Mouse (Mus musculus): ENCODE data around the gene Ctc1. TPM values are rescaled to one million over a fixed set of nuclear protein-coding genes. Genes with fewer than 3 reads are reported as not detected.

The Ctc1 gene
- polyA plus RNA-seq, 2 experiments: 15.2 to 21.9 TPM

GRCm38 (mm10) chr11:69065394-69065925 lies 49.7 kb downstream of the Ctc1 start:
- H3K27me3 ChIP-seq (ENCODE audit: control insufficient read depth, insufficient read depth, low read length): no peaks in the 10 kb centered on the region
- TF ChIP-seq CTCF (IDR thresholded peaks at IDR 0.05; ENCODE audit: low read depth) (no peak), EP300 (IDR thresholded peaks at IDR 0.05; ENCODE audit: low read depth) (no peak)
- H3K9ac ChIP-seq (replicated peaks): no peak overlapping the region
- DNase-seq (ENCODE audit: low read depth in 3 of 3, low spot score in 3 of 3) (no peak), ATAC-seq (ENCODE audit: insufficient read depth) (no peak)
- no peaks in the 10 kb centered on the region for H3K36me3 ChIP-seq (replicated peaks; ENCODE audit: control insufficient read depth, insufficient read depth, low read depth)
- peaks cover 6 to 42% of the 10 kb centered on the region in 2 experiments; a peak in 3 of 4 replicates for H3K4me1 ChIP-seq (replicated peaks; ENCODE audit: control insufficient read depth in 2 of 2, insufficient read depth in 2 of 2, low read length in 1 of 2)
- H3K27ac ChIP-seq: no peak overlapping the region
- H3K4me2 ChIP-seq (ENCODE audit: low read depth): peak overlapping the region; percentile 76
- WGBS (ENCODE audit: insufficient replicate concordance): 57% methylated on average over 3 of the region's 3 CpGs
- H3K4me3 ChIP-seq (ENCODE audit: insufficient read depth in 1 of 2, low read depth in 2 of 2, low read length in 2 of 2): no peak overlapping the region
- no peaks in the 10 kb centered on the region for H3K9me3 ChIP-seq (ENCODE audit: control insufficient read depth, low read length)

GRCm38 (mm10) chr11:69066163-69066861 lies 50.6 kb downstream of the Ctc1 start:
- H3K27me3 ChIP-seq (ENCODE audit: control insufficient read depth, insufficient read depth, low read length): no peaks in the 10 kb centered on the region
- peak; percentile 17; the same call in 1 of the 2 replicates for ATAC-seq (ENCODE audit: insufficient read depth)
- TF ChIP-seq CTCF (IDR thresholded peaks at IDR 0.05; ENCODE audit: low read depth) (no peak), EP300 (IDR thresholded peaks at IDR 0.05; ENCODE audit: low read depth) (no peak)
- H3K36me3 ChIP-seq (replicated peaks; ENCODE audit: control insufficient read depth, insufficient read depth, low read depth): no peaks in the 10 kb centered on the region
- peak overlapping the region; percentile 41 for H3K9ac ChIP-seq (replicated peaks)
- H3K4me1 ChIP-seq (replicated peaks; ENCODE audit: control insufficient read depth in 2 of 2, insufficient read depth in 2 of 2, low read length in 1 of 2): peaks cover 9 to 39% of the 10 kb centered on the region in 2 experiments; a peak in 3 of 4 replicates
- peak overlapping the region; percentile 46 to 61 for H3K4me3 ChIP-seq (ENCODE audit: insufficient read depth in 1 of 2, low read depth in 2 of 2, low read length in 2 of 2)
- DNase-seq (ENCODE audit: low read depth in 3 of 3, low spot score in 3 of 3): no peak
- H3K27ac ChIP-seq: peak overlapping the region; percentile 23
- H3K9me3 ChIP-seq (ENCODE audit: control insufficient read depth, low read length): no peaks in the 10 kb centered on the region
- WGBS (ENCODE audit: insufficient replicate concordance): 3% methylated on average over 29 of the region's 29 CpGs
- H3K4me2 ChIP-seq (ENCODE audit: low read depth): peak overlapping the region; percentile 76

- Histone ChIP-seq H3K9ac (replicated peaks) (peak overlapping the region; percentile 41), H3K36me3 (replicated peaks; ENCODE audit: control insufficient read depth, insufficient read depth, low read depth) (no peaks in the 10 kb centered on the region), H3K9me3 (ENCODE audit: control insufficient read depth, low read length) (no peaks in the 10 kb centered on the region), H3K4me2 (ENCODE audit: low read depth) (peak overlapping the region; percentile 76), H3K4me1 (replicated peaks; ENCODE audit: control insufficient read depth in 2 of 2, insufficient read depth in 2 of 2, low read length in 1 of 2) (peaks cover 13 to 39% of the 10 kb centered on the region in 2 experiments; a peak in 3 of 4 replicates), H3K4me3 (ENCODE audit: insufficient read depth in 1 of 2, low read depth in 2 of 2, low read length in 2 of 2) (peak overlapping the region in 1 of 2 experiments; percentile 46; a peak in 2 of 4 replicates), H3K27ac (no peak overlapping the region), H3K27me3 (ENCODE audit: control insufficient read depth, insufficient read depth, low read length) (no peaks in the 10 kb centered on the region)
- WGBS (ENCODE audit: insufficient replicate concordance): 11% methylated on average over 8 of the region's 8 CpGs
- TF ChIP-seq CTCF (IDR thresholded peaks at IDR 0.05; ENCODE audit: low read depth) (peak; percentile 90), EP300 (IDR thresholded peaks at IDR 0.05; ENCODE audit: low read depth) (no peak)
- DNase-seq (ENCODE audit: low read depth in 3 of 3, low spot score in 3 of 3): peak; percentile 74 to 84 (median 77)
- no peak for ATAC-seq (ENCODE audit: insufficient read depth)
Observed at GRCm38 (mm10) chr11:69066956-69067355, 51.2 kb downstream of the Ctc1 start.

- Histone ChIP-seq H3K9ac (replicated peaks) (no peak overlapping the region), H3K4me1 (replicated peaks; ENCODE audit: control insufficient read depth in 2 of 2, insufficient read depth in 2 of 2, low read length in 1 of 2) (peaks cover 13 to 43% of the 10 kb centered on the region in 2 experiments; a peak in 3 of 4 replicates), H3K27ac (no peak overlapping the region), H3K4me2 (ENCODE audit: low read depth) (no peak overlapping the region), H3K36me3 (replicated peaks; ENCODE audit: control insufficient read depth, insufficient read depth, low read depth) (no peaks in the 10 kb centered on the region), H3K9me3 (ENCODE audit: control insufficient read depth, low read length) (no peaks in the 10 kb centered on the region), H3K4me3 (ENCODE audit: insufficient read depth in 1 of 2, low read depth in 2 of 2, low read length in 2 of 2) (no peak overlapping the region), H3K27me3 (ENCODE audit: control insufficient read depth, insufficient read depth, low read length) (no peaks in the 10 kb centered on the region)
- DNase-seq (ENCODE audit: low read depth in 3 of 3, low spot score in 3 of 3) (no peak), ATAC-seq (ENCODE audit: insufficient read depth) (no peak)
- TF ChIP-seq CTCF (IDR thresholded peaks at IDR 0.05; ENCODE audit: low read depth): no peak
- no peak for TF ChIP-seq EP300 (IDR thresholded peaks at IDR 0.05; ENCODE audit: low read depth)
- WGBS (ENCODE audit: insufficient replicate concordance): 54% methylated on average over 6 of the region's 6 CpGs
Observed at GRCm38 (mm10) chr11:69067601-69068000, 51.9 kb downstream of the Ctc1 start.

- Histone ChIP-seq H3K27me3 (ENCODE audit: control insufficient read depth, insufficient read depth, low read length) (no peaks in the 10 kb centered on the region), H3K4me3 (ENCODE audit: insufficient read depth in 1 of 2, low read depth in 2 of 2, low read length in 2 of 2) (peak overlapping the region; percentile 73), H3K9ac (replicated peaks) (peak overlapping the region; percentile 83), H3K27ac (peak overlapping the region; percentile 71), H3K9me3 (ENCODE audit: control insufficient read depth, low read length) (no peaks in the 10 kb centered on the region), H3K4me2 (ENCODE audit: low read depth) (peak overlapping the region; percentile 90), H3K36me3 (replicated peaks; ENCODE audit: control insufficient read depth, insufficient read depth, low read depth) (no peaks in the 10 kb centered on the region), H3K4me1 (replicated peaks; ENCODE audit: control insufficient read depth in 2 of 2, insufficient read depth in 2 of 2, low read length in 1 of 2) (peaks cover 21 to 49% of the 10 kb centered on the region in 2 experiments)
- ATAC-seq (ENCODE audit: insufficient read depth) (no peak), DNase-seq (ENCODE audit: low read depth in 3 of 3, low spot score in 3 of 3) (no peak)
- WGBS (ENCODE audit: insufficient replicate concordance): 3% methylated on average over 13 of the region's 13 CpGs
- TF ChIP-seq EP300 (IDR thresholded peaks at IDR 0.05; ENCODE audit: low read depth) (no peak), CTCF (IDR thresholded peaks at IDR 0.05; ENCODE audit: low read depth) (no peak)
Observed at GRCm38 (mm10) chr11:69070093-69070492, 54.4 kb downstream of the Ctc1 start.
